Mouse (Mus musculus) embryo, embryonic 9.5 days (tissue): ENCODE measurements around the gene Gja4.

Experiments used
- DNase-seq: peaks from one replicate; pipeline ENCODE4 v3.0.0-alpha.2; 2017; ENCODE audit errors: extremely low spot score

Gja4 gene

DNA sequence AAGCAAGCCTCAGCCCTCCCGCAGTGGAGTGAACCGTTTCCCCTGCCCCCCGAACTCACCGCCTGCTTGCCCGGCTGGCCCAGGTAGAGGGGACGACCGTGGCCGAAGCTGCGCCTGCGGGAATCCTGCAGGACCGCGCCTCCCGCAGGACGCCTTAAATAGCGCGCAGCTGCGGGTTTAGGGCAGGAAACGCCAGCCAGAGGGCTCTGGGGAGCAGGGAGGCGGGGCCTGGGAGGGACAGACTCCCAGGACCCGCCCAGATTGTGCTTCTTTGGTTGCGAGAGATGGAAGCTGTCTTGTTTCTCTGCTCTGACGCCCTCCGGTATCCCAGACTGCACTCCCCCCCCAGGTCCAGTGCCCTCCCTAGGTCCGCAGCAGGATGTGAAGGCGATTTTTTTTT is at the start of gene Gja4:
TSS of gene Gja4 (minus strand) at position 179 of the 400 bp plus-strand sequence.
- DNase-seq: peak; percentile 71

DNA sequence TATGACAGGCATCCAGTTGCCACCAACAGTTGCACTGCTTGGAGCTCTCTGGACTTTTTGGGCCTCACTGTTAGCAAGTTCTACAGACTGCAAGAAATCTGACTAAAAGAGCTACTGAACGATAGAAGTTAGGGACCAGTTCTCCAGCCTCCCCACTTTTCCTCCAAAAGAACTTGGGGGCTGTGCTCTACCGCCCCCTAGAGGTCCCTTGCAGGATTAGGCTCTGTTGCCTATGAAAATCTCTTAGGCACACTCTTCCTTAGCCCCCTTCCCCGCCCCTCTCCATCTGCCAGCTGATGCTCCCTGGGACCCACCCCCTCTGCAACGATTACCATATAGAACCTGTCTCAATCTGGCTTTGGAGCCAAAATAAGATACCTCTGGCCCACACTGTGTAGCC is 49.5 kb upstream of the Gja4 start:
- DNase-seq: no peak

DNA sequence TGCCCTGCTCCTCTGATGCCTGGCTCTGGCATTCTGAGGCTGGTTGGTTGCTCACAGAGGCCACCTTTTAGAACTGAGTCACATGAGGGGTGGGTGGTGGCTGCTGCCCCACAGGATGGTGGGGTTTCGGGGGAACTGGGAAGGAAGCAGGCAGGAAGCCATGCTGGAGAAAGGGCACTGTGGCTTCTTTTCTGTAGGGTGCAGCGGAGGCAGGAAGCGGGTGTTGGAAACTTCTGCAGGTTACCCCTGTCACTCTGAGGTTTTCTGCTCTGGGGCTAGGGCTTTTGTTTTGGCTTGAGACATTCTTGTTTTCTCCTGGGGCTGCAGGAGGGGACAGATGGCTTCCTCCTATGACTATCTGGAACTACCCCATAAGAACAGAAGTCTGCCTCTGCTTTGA is 48.7 kb upstream of the Gja4 start:
- no peak for DNase-seq

DNA sequence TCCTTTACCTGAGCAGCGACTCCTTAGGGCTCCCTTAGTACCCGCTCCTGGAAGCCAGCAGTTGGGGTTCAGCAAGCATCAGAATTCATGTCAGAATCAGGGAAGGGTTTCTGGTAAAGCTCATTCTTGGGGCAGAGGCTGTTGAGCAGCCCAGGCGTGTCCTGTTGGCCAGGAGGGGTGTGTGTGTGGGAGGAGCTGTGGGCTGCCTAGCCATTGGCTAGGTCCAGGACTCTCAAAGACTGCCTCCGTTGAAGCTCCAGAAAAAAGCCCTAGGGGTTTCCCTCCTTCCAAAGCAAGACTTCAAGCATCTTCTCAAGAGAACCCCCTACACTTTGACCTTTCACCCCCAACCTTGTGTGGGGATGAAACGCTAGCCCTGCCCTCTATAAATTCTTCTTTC is 44.2 kb upstream of the Gja4 start, which contains the start of gene Gjb5:
TSS of gene Gjb5 (minus strand) at position 164 of the 400 bp plus-strand sequence.
- DNase-seq: peak; percentile 29

DNA sequence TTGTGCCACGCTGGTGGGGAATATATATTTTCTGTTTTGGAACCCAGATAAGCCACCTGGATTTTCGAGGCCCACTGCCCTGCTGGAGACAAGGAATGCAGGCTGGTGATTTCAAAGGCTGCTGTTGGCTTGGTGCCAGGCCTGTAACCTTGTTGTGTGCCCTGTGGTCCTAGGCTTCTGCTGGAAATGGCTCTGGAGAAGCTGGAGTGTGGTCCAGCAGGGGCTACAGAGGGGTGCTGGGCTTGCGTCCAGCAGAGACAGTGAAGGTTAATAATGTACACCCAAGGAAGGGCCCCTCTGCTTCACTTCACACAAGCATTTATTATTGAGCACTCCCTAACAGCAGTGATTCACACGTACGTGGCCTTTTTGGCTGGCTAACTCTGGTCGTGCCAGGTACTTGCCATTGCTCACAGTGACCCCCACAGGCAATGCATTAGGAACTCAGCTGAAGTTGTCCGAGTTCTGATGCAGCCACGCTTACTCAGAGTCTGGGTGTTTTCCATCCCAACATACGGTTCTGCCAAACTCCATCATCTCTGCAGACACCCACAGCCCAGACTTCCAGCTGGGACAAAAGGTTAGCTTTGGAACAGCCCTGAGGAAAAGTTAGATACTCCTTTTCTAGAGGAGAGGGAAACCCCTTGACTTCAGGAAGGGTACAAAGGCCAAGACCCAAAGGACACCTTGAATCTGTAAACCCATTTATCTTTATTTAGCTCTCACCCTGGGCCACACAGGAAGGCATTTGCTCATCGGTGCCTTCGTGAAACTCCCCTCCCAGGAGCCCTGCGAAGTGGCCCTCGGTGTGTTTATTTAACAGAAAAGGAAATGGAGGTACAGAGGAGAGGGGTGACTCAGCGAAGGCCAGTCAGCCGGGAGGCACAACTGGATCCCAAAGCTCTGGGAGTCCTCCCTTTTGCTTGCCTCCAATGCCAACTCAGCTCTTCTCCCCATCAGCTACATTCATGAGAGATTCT is 41.0 kb upstream of the Gja4 start:
- no peak for DNase-seq

DNA sequence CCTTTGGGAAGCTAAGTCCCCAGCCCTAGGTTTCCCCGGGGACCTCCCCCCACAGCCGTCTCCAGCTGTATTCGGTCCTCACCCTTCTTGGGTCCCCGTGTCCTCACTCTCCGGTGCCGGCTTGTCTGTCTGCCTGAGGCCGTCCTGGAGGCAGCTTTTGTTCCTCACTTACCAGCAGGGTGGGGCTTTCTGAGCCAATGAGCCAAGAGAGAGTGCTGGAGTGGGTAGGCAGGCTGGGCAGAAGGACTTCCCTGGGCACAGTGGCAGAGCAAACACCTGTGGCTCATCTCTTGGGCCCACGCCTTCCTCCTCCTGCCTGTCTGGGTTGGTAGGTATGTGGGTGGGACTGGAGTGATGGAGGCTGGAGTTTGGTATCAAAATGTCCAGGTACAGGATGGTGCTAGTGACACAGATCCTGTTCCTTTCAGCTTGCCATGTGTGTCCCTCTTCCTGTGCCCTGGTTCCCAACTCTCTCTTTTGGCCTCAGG is 40.2 kb upstream of the Gja4 start, which contains the start of gene Gjb4:
TSS of gene Gjb4 (minus strand) at position 131 of the 488 bp plus-strand sequence.
- DNase-seq: no peak

DNA sequence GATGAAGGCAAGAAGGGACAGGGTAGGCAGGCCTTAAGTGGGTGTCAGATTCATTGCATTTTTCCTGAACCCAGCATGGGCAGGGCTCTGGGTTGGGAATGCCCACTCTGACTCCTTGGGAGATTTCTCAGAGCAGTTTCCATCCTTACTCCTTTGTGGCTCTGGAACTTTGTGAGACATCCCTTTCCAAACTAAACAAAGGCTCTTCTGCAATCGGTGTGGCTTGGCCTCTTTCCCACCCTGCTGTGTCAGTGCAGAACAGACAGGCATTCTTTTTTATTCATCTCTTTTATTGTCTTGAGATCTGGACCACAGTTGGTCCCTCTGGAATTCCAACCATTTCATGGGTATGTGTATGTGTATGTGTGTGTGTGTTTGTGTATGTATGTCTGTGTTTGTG is 38.8 kb upstream of the Gja4 start:
- DNase-seq: no peak

DNA sequence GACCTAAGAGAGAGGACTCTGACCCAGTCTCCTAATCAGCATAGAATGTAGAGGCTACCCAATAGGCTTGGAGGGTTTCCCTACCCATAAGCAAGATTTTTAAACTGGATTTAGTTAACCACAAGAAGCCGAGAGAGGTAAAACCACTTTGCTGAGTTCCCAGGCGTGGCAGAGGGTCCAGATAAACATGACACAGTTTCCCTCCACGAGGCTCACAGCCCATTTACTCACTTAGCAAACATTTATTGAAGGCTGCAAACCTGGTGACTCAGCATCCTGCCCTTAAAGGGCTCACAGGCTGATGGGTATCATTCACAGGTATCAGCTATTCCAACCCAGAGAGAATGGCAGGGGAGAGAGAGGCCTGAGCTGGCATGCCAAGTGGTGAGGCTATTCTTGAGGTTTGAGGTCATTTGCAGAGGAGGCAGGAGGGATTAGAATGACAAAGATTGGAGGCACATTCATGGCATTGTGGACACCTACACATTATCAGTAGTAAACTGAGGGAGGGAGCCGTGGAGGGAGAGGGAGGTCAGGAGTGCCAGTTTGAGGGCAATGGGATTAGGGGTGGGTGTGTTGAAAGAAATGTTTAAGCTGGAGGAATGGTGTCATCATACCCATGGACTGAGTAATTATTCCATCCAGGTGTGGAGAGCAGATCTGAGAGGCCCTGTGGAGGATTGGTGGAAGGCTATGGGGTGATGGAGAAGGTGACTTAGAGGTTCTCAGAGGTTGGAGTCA is 35.9 kb upstream of the Gja4 start:
- no peak for DNase-seq

DNA sequence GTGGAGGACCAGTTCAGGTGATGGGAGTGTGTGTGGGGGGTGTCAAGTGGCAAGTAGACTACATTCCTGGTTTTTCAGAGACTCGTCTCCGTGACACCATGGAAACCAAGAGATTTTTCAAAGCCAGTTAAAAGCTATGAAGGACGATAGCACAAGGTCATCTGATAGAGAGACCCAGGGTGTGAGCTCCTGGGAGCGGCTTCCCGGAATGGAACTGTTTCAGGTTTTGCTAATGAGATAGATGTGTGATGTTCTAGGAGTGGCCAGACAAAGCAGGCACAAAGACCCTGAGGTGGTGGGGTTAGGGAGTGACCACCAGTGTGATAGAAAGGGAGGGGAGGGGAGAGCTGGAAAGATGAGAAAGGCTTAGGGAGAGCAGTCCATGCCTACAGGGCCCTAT is 31.2 kb upstream of the Gja4 start:
- DNase-seq: no peak

DNA sequence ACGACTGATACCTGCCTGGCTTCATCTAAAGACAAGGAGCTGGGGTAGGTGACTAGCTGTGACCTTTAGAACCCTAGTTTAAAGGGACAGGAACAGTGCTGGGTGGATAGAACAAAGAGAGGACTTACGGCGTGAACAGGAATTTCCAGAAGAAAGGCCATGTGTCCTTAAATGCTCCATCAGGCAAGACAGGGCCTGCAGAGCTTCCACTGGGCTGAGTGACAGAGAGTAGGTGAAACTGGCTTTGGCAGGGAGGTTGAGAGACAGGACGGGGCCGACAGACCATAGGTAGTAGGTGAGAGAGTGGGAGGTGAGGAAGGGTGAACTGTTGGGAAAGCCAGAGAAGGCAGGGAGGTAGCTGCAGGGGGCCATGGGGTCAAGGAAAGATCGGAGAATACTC is 27.5 kb upstream of the Gja4 start:
- no peak for DNase-seq

DNA sequence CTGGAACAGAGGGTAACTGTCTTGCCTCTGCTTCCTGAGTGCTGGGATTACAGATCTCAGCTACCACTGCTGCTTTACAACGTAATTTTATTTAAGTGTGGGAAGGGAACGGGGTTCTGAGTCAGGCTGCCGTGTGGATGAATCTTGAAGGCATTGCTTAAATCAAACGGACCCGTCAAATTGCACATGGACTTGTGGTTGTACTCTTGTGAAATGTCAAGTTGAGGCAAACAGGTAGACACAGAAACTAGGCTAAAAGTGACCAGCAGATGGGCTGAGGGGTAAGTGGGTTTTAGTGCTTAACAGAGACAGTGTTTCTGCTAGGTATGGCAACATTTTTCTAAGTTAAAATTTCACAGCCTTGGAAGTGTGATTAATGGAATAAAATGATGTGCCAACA is 23.8 kb upstream of the Gja4 start:
- no peak for DNase-seq

DNA sequence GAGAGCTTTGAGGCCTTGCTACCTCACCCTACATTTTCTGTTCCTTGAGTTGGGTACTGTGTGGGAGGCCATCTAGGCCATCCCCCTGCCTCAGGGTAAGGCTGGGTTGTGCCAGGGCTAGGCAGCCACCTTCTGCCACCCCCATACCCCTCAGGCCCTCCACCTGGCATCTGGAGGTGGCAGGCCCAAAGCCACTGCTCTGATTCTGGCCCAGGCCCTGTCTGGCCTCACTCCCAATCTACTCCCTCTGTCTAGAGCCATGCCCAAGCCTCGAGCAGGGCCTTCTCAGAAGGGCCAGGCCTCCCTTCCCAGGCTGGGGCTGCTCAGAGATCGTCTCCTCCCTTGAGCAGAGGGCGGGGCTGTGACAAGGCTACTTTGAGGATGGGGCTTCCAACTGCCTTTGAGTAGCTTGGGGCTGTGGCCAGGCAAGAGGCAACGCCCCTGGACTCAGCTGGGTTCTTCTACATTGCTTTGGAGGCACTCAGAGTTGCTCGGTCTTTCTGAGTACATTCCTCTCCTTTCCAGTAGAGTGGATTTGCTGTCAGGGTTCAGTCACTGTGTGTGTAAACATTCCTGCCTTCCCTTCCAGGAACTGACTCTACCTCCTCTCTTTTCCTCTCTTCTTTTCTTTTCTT is 21.1 kb upstream of the Gja4 start:
- DNase-seq: no peak

DNA sequence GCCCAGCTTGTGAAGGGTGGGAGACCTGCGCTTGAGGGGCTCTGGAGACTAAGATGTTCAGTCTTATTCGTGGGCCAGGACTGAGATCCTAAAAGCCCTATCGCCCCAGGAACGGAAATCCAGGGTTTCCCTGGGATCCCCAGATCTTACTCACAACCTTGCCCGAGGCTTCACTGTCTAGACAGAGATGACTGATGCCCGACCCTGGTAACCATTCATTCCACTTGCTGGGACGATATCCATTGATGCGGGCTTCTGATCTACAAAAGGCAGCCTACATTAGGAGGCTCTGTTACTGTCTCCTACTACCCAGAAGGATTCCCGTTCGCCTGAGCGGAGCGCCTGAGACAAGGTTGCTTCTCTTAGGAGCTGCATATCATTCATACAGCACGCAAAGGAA is 17.3 kb upstream of the Gja4 start:
- no peak for DNase-seq

DNA sequence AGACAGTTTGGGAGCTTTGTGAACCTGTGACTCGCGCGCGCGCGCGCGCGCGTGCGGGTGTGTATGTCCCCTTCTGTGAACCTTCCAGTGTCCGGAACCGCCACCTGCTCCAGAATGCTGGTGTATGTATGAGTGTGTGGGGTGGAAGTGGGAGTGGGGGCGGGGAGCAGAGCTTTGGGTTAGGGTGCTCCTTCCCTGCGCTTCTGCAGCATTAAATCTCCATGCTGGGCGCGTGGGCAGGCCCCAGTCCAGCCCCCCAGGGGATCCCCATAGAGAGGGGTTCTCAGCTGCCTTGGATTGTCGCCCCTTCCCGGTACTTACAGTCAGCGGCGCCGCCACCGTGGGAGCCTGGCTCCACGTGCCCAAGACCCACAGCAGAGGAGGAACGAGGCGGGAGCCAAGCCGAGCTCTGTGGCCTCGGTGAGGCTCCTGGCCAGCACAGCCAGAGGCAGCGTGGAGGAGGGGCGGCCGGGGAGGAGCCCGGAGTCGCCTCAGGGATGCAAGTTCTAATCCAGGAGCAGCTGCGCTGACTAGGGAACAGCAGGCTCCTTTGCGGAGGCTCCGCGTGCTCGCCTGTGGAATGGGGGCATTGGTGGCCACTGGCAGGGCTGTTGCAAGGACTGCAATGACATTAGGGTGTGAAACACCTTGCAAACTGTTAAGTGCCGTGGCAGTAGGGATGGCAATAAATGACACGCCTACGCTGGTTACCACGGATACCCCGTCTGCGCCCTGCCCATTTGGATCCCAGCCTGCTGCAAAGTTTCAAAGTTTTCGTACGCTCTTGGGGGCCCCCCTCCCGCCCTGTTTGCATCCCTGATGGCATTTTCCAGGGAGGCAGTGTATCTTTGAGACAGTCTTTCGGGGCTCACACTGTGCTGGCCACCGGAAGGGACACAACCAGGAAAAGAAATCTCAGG is 16.6 kb upstream of the Gja4 start, which contains the start of gene Gjb3:
TSS of gene Gjb3 (minus strand) at position 664 of the 920 bp plus-strand sequence.
- DNase-seq: peak; percentile 45

DNA sequence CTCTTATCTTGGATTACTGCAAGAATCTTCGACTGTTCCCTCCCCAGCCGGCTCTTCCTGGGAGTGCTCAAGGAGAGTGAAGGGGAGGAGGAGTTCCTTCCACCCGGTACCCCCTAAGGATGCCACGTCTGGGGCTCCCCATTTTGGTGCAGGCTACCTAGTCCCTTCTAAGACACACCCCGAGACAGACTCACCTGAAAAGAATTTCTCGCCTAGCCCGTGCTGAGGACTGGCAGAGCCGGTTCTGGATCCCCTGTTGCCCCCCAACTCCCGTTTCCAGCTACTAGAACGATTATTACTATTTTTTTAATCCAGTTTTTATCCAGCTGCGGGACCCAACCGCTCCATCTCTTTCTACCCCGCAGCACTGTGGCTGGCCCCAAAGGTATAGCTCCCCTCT is 15.9 kb upstream of the Gja4 start:
- no peak for DNase-seq

DNA sequence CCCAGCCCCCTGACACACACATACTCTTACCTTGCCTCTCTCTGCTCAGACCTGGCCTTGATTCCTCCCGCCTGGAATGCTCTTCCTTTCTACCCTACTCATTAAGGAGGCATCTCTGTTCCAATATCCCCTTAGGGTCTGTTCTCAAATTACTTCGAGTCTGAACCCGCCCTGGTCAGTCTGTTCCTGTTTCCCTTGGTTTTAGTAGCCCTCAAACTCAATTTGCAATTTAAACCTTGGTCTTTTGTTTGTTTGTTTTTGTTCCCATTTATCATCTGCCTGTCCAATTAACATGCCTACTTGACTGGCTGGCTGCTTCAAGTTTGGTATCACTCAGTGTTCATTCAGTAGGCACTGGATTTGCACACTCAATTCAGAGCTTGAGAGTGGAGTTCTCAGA is 15.2 kb upstream of the Gja4 start:
- peak; percentile 41 for DNase-seq

DNA sequence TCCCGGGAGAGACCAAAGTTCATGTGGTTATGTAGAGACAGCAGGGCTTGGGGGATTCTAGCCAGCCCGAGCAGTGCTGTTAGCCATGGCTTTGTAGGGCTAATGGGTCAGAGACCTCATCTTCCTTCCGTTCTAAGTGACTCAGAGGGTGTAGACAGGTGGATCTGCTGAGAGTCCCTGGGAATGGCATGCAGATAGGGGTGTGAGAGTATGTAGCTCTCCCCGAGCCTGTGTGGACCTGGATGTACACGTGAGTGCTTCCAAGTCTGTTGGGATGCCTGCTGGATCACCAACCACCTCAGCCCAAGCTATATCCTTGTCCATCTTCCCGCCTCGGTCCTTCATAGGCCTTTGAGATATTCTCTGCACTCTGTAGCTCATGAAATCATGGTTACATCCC is 14.5 kb upstream of the Gja4 start:
- DNase-seq: no peak

DNA sequence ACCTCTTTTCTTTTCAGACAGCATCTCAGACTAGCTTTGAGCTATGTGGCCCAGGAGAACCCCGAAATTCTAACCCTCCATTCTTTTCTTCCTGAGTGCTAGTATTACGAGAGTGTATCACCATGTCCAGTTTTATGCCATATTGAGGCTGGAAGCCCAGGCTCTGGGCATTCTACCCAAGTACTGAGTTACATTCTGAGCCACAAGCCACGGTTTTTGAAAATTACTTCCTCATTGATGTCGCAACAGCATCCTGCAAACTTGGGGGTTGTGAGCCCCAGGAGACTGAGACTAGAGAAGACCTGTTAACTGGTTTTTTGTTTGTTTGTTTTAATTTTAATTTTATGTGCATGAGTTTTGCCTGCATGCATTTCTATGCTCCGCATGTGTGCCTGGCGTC is 13.9 kb upstream of the Gja4 start:
- DNase-seq: no peak

DNA sequence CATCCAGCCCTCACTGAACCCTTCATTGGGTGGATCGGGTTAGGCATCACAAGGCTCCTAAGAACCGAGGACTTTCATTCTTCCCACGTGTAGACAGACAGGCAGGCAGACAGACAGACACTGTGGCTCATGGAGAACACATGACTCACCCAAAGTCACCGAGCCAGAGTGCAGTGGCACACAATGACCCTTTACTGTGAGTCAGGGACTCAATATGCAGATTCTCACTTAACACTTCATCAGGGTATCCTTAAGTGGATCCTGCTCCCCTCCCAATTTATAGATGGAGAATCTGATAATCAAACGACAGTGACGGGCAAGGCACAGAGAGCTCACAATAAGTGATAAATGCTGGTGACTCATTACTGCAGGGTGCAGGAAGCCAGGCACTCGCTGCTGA is 13.4 kb upstream of the Gja4 start:
- DNase-seq: no peak

DNA sequence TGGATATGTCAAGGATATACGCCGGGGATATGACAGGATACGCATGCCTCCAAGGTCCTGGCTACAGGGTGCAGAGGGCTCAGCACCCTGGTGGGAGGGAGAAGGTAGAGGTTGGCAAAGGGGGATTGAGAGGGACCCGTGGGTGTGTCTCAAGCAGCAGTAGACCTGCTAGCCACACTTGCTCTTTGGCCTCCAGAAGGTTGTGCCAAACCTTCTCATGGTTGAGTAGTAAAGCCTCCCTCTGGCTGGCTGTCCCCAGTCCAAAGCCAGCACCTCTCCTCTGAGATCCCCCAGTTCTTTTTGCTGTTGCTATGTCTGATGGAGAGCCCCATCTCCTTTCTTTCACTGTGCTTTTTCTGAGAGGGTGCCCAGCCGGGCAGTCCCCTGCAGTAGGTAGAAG is 11.4 kb upstream of the Gja4 start:
- DNase-seq: no peak

DNA sequence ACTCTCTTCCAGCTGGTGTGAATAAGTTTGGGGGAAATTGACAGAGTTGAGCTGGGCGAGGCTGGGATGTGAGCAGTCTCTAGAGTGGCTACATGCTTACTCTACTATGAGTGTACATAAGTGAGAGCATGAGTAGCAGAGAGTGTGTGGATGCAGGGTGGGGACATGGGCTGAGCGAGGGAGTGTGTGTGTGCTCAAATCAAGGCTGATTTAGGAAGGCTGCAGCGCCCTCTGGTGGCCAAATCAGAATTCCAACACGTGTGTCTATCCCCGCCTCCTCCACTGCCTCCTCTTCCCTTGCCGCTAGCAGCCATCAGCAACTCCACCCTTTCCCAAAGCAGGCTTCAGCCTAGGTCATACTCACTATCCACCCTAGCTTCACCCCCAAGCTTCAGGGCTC is 10.9 kb upstream of the Gja4 start:
- peak; percentile 81 for DNase-seq
